Mouse (Mus musculus): ENCODE data around the gene Olfr608.
"Not testable (repeated sequence)": the region's sequence is repeated elsewhere in the genome, so short reads cannot be mapped to it uniquely, and the experiment has no call there.

Gene Olfr608

DNA sequence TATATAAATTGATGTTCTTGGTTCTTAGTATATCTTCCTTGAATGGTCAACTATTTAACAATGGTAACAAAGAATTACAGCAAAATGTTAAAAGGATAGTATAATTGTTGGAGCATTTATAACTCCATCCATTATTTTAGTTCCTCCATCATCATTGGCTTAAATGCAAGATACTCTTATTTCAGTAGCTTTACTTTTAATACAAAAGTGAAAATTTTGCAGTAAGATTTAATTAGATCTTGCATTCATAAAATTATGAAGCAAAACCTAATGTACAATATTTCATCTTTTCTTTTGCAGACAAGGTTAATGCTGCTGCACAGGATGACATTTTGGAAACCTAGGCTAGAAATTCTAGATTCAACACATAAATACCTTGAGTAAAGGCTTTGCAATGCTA is at the start of gene Olfr608:
Olfr608 (plus strand) TSS at position 301 of the 400 bp plus-strand sequence.
- DNase-seq = no peak

DNA sequence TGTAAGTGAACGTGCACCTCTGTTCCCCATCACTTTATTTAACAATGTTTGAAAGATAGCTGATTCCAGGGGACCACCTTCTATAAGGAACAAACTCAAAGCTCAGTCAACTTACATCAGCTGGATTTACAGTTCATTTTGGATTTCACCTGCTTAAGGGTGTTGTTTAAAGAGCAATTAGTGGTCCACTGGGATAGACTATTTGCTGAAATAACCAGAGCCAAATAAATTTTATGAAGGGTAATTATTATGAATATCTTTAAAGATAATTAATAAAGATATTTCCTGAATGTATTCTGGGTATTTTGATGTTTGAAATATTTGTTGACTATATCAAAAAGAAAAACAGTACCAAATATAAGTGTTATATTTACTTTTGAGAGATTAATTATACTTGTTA is 24.3 kb upstream of the Olfr608 start, which contains the start of gene Olfr605:
Olfr605 (minus strand) TSS at position 101 of the 400 bp plus-strand sequence.
- no peak for DNase-seq

DNA sequence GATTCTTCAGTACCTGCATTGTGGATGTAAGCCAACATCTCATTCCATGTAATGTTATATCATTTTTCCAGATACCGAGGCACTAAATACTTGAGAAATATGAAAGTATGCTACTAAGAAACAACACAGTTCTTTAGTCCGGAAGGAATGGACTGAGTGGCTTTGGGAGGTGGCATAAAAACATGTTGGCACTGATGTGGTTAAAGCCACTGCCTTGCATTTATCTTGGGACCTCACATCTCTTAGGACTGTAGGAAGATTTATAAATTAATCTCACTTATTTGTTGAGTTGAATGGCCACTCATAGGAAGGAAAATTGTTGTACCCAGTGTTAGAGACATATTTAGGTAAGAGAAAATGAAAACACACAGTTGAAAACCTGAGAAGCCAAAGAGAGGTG is 20.9 kb upstream of the Olfr608 start, which contains the start of gene Olfr606:
Olfr606 (plus strand) TSS at position 301 of the 400 bp plus-strand sequence.
- DNase-seq = no peak

DNA sequence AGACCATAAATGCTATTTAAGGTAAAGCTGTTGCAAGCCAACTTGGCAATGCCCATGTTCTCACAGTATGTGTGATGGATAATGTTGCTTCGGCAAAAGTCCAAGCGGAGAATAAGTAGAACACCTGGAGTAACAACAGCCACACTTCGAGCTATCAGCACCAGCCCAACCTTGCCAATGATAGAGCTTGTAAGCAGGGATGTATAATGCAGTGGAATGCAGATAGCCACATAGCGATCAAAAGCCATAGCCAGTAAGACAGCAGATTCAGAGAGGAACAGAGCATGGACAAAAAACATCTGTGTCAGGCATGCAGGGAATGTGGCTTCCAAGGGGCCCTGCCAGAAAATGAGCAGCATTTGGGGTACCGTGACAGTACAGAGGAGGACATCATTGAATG is 9.1 kb upstream of the Olfr608 start:
- no peak for DNase-seq

DNA sequence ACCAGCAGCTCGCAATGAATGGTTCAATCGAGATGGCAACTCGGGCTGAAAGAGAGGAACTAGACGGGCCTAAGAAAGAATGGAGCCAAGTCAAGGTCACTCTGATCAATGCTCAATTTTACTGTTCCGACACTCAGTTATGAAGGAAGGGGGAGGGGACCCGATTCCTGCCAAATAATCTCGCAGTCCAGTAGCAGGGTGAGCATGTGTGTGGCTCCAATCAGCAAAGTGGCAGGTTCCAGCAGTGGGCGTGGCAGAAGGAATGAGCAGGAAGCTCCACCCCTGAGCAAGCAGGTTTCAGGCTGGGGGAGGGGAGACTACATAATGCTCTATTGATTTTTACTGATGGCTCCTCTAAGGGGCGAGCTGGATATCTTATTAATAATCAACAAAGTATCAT is 7.4 kb downstream of the Olfr608 start:
- not testable (repeated sequence) for DNase-seq

DNA sequence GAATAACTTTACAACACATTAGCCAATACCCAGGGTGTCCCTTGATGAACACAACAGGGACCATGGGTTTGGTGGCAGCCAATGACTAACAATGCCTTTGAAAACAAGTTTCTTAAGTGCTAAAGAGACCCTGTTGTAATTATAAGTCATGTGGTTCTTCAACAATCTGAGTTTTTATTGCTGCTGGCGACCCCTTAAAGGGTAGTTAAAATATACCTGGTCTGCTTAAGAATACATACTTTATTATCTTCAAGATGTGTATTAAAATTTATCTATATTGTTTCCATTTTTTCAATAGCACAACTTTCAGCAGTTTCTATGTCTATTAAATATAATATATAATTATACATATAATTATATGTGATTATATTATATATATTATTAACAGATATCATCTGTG is 28.3 kb downstream of the Olfr608 start, which contains the start of gene Olfr609:
Olfr609 (minus strand) TSS at position 101 of the 400 bp plus-strand sequence.
- DNase-seq = no peak

DNA sequence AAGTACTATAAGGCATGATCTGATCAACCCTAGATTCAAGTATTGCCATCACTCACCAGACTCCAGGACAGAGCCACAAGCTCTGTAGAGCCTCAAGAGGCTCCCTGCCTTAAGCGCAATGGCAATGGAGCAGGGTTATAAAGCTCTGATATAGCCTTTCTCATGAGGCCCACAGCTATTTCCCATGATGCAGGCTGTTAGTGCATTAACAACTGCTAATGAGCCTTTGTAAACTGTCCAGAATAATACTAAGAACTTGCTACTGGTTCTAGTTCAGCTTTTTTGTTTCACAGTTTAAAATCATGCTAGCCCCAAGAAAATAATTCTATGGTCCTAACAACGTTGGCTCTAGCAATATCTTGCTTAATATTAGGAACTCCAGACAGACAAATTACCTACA is 42.3 kb downstream of the Olfr608 start, which contains the start of gene Olfr610:
Olfr610 (minus strand) TSS at position 101 of the 400 bp plus-strand sequence.
- DNase-seq = no peak

DNA sequence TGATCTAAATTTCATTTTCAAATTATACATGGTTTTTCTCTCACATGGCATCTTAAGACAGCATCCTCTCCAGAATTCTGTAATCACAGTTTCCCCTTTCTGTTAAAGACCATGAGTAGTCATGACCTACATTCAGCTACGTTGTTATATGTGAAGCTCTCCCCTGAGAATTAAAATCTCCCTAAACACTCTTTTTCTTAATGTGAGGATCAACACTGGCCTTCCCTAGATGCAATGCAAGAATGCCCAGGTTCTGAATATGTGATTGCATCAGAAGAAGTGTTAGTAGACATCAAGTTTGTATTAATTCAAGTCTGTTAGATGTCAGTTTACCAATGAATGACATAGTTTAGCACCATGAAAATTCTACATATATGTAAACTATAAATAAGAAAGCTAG is 51.1 kb downstream of the Olfr608 start, which contains the start of gene Olfr611:
Olfr611 (minus strand) TSS at position 101 of the 400 bp plus-strand sequence.
- not testable (repeated sequence) for DNase-seq

Measured in cerebellum, postnatal 25 days (tissue).